Comparison of ENCODE assay signal across 8 mouse cellular contexts in the genomic region with DNA sequence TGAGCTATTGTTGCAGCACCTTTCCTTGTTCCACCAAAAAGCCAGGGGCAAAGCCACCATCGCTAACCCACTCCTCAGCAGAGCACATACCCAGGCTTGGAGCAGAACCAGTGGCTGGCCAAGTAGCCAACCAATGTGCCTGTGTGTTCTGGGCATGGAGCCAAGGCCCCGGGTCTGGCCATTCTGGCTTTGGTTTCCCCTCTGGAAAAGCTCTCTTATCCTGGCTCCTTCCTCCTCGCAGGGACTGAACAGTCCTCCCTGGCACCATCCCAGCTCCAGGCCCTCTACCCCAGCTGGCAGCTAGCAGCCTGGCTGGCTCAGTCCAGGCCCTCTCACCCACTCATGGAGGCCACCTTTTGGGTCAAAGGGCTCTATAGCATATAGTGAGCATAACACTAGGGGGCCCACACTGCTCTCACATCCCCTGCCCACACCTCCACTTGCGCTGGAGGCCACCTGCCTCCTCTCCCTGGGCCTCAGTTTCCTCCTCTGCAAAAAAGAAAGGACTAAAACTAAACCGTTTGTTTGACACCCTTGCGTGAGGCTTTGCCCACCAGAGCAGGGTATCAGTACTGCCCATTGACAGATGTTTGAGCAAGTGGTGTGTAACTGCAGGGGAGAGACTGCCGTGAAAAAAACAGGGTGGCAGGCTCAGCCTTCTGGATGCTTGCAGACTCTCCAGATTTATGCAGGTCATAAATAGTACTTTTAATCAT. TPM values are rescaled to one million over a fixed set of nuclear protein-coding genes. Genes with fewer than 3 reads are reported as not detected.
DNase-seq lines count a peak whose midpoint lies in the region; ATAC-seq and TF ChIP-seq lines count a peak whose summit lies in the region.

No protein-coding gene starts in this region.

- TF ChIP-seq CTCF in MEL (IDR thresholded peaks at IDR 0.05 in 2 of 3, conservative IDR thresholded peaks at IDR 0.05 in 1 of 3; ENCODE audit: control insufficient read depth in 1 of 3, insufficient read depth in 1 of 3, low read depth in 2 of 3, low read length in 3 of 3, poor library complexity in 1 of 3, severe bottlenecking in 1 of 3), result no peak
- no peak for TF ChIP-seq CTCF in cerebellum, adult 2 months (IDR thresholded peaks at IDR 0.05; ENCODE audit: borderline replicate concordance, insufficient read depth, low read depth, low read length)

- H3K27me3 ChIP-seq in MEL (ENCODE audit: control insufficient read depth in 1 of 2, insufficient read depth in 2 of 2, low read length in 2 of 2), result no peaks in the 10 kb centered on the region
- no peaks in the 10 kb centered on the region for H3K27me3 ChIP-seq in cerebellum, adult 2 months (ENCODE audit: control insufficient read depth, insufficient read depth, low read length)
- no peaks in the 10 kb centered on the region for H3K27me3 ChIP-seq in hindbrain, embryonic 13.5 days

- TF ChIP-seq RAD21 in MEL (IDR thresholded peaks at IDR 0.05; ENCODE audit: low read depth, low read length), result no peak

- peaks cover 16 to 20% of the 10 kb centered on the region in 2 experiments for H3K36me3 ChIP-seq in MEL (ENCODE audit: control insufficient read depth in 1 of 2, insufficient read depth in 2 of 2, low read length in 2 of 2)
- peaks cover 29% of the 10 kb centered on the region for H3K36me3 ChIP-seq in hindbrain, embryonic 13.5 days

- H3K4me2 ChIP-seq in hindbrain, embryonic 13.5 days, result peak overlapping the region; percentile 65

- peak; percentile 64 for ATAC-seq in hindbrain, embryonic 13.5 days (ENCODE audit: low FRiP score)

- 0 out of 4 replicates have a peak, but pooled peaks of 1 of the 2 experiments have one; percentile 5 for TF ChIP-seq EP300 in MEL (IDR thresholded peaks at IDR 0.05; ENCODE audit: low read depth in 1 of 2, low read length in 2 of 2)

- H3K4me3 ChIP-seq in MEL (ENCODE audit: control insufficient read depth in 1 of 2, insufficient read depth in 1 of 2, low read depth in 2 of 2, low read length in 2 of 2), result peak overlapping the region; percentile 60 to 70
- H3K4me3 ChIP-seq in cerebellum, adult 2 months (replicated peaks; ENCODE audit: insufficient read depth, low read depth, low read length), result peak overlapping the region; percentile 13
- peak overlapping the region; percentile 45 for H3K4me3 ChIP-seq in hindbrain, embryonic 13.5 days

- no peaks in the 10 kb centered on the region for H3K9me3 ChIP-seq in MEL (replicated peaks; ENCODE audit: insufficient read depth, low read length)
- no peaks in the 10 kb centered on the region for H3K9me3 ChIP-seq in hindbrain, embryonic 13.5 days

- peaks cover 10 to 30% of the 10 kb centered on the region in 2 experiments for H3K4me1 ChIP-seq in MEL (ENCODE audit: control insufficient read depth in 1 of 2, insufficient read depth in 2 of 2, low read length in 2 of 2)
- H3K4me1 ChIP-seq in cerebellum, adult 2 months (ENCODE audit: control insufficient read depth, insufficient read depth, low read length), result peaks cover 19% of the 10 kb centered on the region
- peaks cover 84% of the 10 kb centered on the region for H3K4me1 ChIP-seq in hindbrain, embryonic 13.5 days (replicated peaks)

- peaks cover 67% of the 10 kb centered on the region for H3K79me2 ChIP-seq in MEL (ENCODE audit: control insufficient read depth, insufficient read depth, low read length, poor library complexity)

- peak; percentile 75 for DNase-seq in MEL (ENCODE audit: low read depth, low spot score)
- DNase-seq in cerebellum, adult 2 months, result peak; percentile 88 to 90
- DNase-seq in frontal cortex, postnatal 10 days (ENCODE audit: low spot score in 2 of 2), result peak; percentile 84 to 88
- DNase-seq in layer of hippocampus, postnatal 36 days, result peak; percentile 83 to 86
- peak; percentile 83 for DNase-seq in lung, postnatal 10 days
- peak; percentile 89 for DNase-seq in right cerebral cortex, postnatal 4 days
- DNase-seq in thymus, postnatal 4 days, result no peak

- H3K9ac ChIP-seq in MEL (ENCODE audit: control insufficient read depth, low read depth, low read length, poor library complexity, severe bottlenecking), result peak overlapping the region; percentile 79
- H3K9ac ChIP-seq in hindbrain, embryonic 13.5 days, result peak overlapping the region; percentile 74

- TF ChIP-seq POLR2A in MEL (IDR thresholded peaks at IDR 0.05; ENCODE audit: control insufficient read depth in 1 of 2, insufficient read depth in 1 of 2, low read depth in 1 of 2, low read length in 2 of 2, poor library complexity in 1 of 2), result no peak; a peak in 1 of 4 replicates
- no peak for TF ChIP-seq POLR2A in cerebellum, adult 2 months (IDR thresholded peaks at IDR 0.05; ENCODE audit: borderline replicate concordance, insufficient read depth, low read length)

- 33% methylated on average over 7 of the region's 7 CpGs for WGBS in cerebellum, adult 2 months
- 36% methylated on average over 7 of the region's 7 CpGs for WGBS in hindbrain, embryonic 13.5 days

- peak overlapping the region; percentile 78 for H3K27ac ChIP-seq in MEL (ENCODE audit: control insufficient read depth, low read depth, low read length)
- peak overlapping the region; percentile 45 for H3K27ac ChIP-seq in cerebellum, adult 2 months (ENCODE audit: insufficient read depth, low read length)
- peak overlapping the region; percentile 90 for H3K27ac ChIP-seq in hindbrain, embryonic 13.5 days

TF ChIP-seq in MEL, 35 proteins besides CTCF, POLR2A, EP300 and RAD21:
- no peak for TF ChIP-seq POLR2AphosphoS2 (IDR thresholded peaks at IDR 0.05; ENCODE audit: low read length)
- no peak for TF ChIP-seq KAT2A (conservative IDR thresholded peaks at IDR 0.05; ENCODE audit: low read depth, low read length)
- no peak for TF ChIP-seq SMC3 (IDR thresholded peaks at IDR 0.05; ENCODE audit: low read depth, low read length)
- TF ChIP-seq UBTF (IDR thresholded peaks at IDR 0.05; ENCODE audit: borderline replicate concordance, insufficient read depth, low read depth, low read length), result no peak
- TF ChIP-seq USF2 (IDR thresholded peaks at IDR 0.05; ENCODE audit: borderline replicate concordance in 1 of 2, insufficient read depth in 1 of 2, low read depth in 1 of 2, low read length in 2 of 2), result no peak
- no peak for TF ChIP-seq JUND (IDR thresholded peaks at IDR 0.05; ENCODE audit: low read depth, low read length)
- TF ChIP-seq TAL1 (IDR thresholded peaks at IDR 0.05; ENCODE audit: low read length), result no peak
- 0 out of 2 replicates have a peak, but pooled peaks have one; percentile 43 for TF ChIP-seq MAX (IDR thresholded peaks at IDR 0.05; ENCODE audit: low read length)
- TF ChIP-seq MYB (IDR thresholded peaks at IDR 0.05; ENCODE audit: low read depth, low read length), result no peak
- 0 out of 2 replicates have a peak, but pooled peaks have one; percentile 0 for TF ChIP-seq ETS1 (IDR thresholded peaks at IDR 0.05; ENCODE audit: low read depth, low read length)
- TF ChIP-seq MAZ (IDR thresholded peaks at IDR 0.05; ENCODE audit: low read depth, low read length), result no peak
- TF ChIP-seq CHD1 (IDR thresholded peaks at IDR 0.05; ENCODE audit: low read depth, low read length), result 0 out of 2 replicates have a peak, but pooled peaks have one; percentile 90

RNA-seq across cellular contexts. Expression of gene Srebf1, which starts 13.0 kb away (rescaled TPM):
- total RNA-seq in MEL (2012; rRNA removed), result 288 and 305 TPM in 2 replicates
- polyA plus RNA-seq in MEL (2012; ENCODE audit: insufficient read depth in 1 of 2, insufficient read length in 2 of 2, low read depth in 1 of 2, low replicate concordance in 2 of 2, missing spikeins in 1 of 2), result 100 to 1,000 TPM in 1 of 2 experiments, not detected in 1; 241 TPM
- 56.1 and 66.3 TPM in 2 replicates for polyA plus RNA-seq in cerebellum, adult 2 months (2012; rRNA removed)
- polyA plus RNA-seq in hindbrain, embryonic 13.5 days (2015; fragmentation: Nextera tagmentation; extraction: Ambion mirVana), result 38.2 and 43.9 TPM in 2 replicates
- total RNA-seq in layer of hippocampus, postnatal 36 days (2021), result 10 to 100 TPM; 47.1 to 56.2 TPM

Comparison
In these comparisons a context has a peak if more than half of its experiments do, and no peak if none do; other contexts are left out.
1. H3K4me3 ChIP-seq: peak in every context shown above with its lines; median percentile 65 in MEL; 45 in hindbrain, embryonic 13.5 days; 13 in cerebellum, adult 2 months.